Mouse (Mus musculus) small intestine, adult 2 months (tissue): ENCODE measurements around the gene Chd3.

Source experiments
- CTCF ChIP-seq: fragments of 200-500 bp; IDR thresholded peaks from 2 replicates; pipeline ENCODE4 v1.5.1; 2012; ENCODE audit warnings: low read depth, mild to moderate bottlenecking, control low read depth, inconsistent platforms, low read length, moderate library complexity, mixed read lengths; ENCODE audit not compliant: insufficient replicate concordance, insufficient read length; ENCODE audit errors: extremely low read depth
- POLR2A ChIP-seq: fragments of 200-500 bp; IDR thresholded peaks from 2 replicates; pipeline ENCODE4 v1.6.1; 2012; ENCODE audit warnings: low read depth, mild to moderate bottlenecking, control low read depth, inconsistent platforms, low read length, moderate library complexity

DNA sequence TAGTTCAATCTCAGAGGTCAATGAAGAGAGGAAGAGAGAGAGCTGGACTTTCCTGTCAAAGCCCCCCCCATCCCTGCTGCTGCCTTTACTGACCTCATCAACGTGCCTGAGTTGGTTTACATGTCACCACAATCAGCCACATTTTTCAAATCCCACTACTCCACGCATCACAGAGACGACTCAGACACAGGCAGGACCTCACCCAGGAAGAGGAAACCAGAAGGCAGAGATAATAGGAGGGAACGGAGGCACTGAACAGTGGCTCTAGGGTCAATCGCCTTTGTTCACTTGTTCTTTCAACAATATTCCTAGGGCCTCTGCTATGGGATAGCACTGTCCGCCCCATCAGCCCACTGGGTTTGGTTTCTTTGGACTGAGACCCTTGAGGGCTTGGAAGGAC, 41.6 kb downstream of the Chd3 start:
- TF ChIP-seq POLR2A (no peak), CTCF (no peak)
